Mouse (Mus musculus) thymus, postnatal 14 days (tissue): ENCODE results near the gene Msi2.

Experiments used
- DNase-seq: peaks from one replicate; pipeline ENCODE4 v3.0.0; 2021

Gene Msi2

GRCm38 (mm10) chr11:88394341-88395075 is 323.8 kb downstream of the Msi2 start:
- DNase-seq = no peak

GRCm38 (mm10) chr11:88392715-88393114 is 325.6 kb downstream of the Msi2 start:
- no peak for DNase-seq

- no peak for DNase-seq
These were observed 327.0 kb downstream of the Msi2 start for GRCm38 (mm10) chr11:88391181-88391814.

- no peak for DNase-seq
These were observed 328.8 kb downstream of the Msi2 start for GRCm38 (mm10) chr11:88389530-88389929.

GRCm38 (mm10) chr11:88386916-88387315 is 331.4 kb downstream of the Msi2 start:
- DNase-seq = no peak

GRCm38 (mm10) chr11:88382449-88382848 is 335.9 kb downstream of the Msi2 start:
- DNase-seq = no peak

- no peak for DNase-seq
These were observed 337.0 kb downstream of the Msi2 start for GRCm38 (mm10) chr11:88381145-88381909.

- no peak for DNase-seq
These were observed 338.7 kb downstream of the Msi2 start for GRCm38 (mm10) chr11:88379635-88380034.

- DNase-seq = no peak
These were observed 339.5 kb downstream of the Msi2 start for GRCm38 (mm10) chr11:88378686-88379339.

GRCm38 (mm10) chr11:88372589-88372988 is 345.7 kb downstream of the Msi2 start:
- DNase-seq = no peak

- no peak for DNase-seq
These were observed 348.4 kb downstream of the Msi2 start for GRCm38 (mm10) chr11:88369898-88370297.

- DNase-seq = no peak
These were observed 350.8 kb downstream of the Msi2 start for GRCm38 (mm10) chr11:88367501-88367900.

GRCm38 (mm10) chr11:88365914-88366540 is 352.3 kb downstream of the Msi2 start:
- no peak for DNase-seq

GRCm38 (mm10) chr11:88364231-88364630 is 354.1 kb downstream of the Msi2 start:
- no peak for DNase-seq

- DNase-seq = no peak
These were observed 354.8 kb downstream of the Msi2 start for GRCm38 (mm10) chr11:88363481-88363880.

- DNase-seq = no peak
These were observed 358.6 kb downstream of the Msi2 start for GRCm38 (mm10) chr11:88359736-88360135.

- no peak for DNase-seq
These were observed 361.0 kb downstream of the Msi2 start for GRCm38 (mm10) chr11:88357325-88357724.

- DNase-seq = no peak
These were observed 361.6 kb downstream of the Msi2 start for GRCm38 (mm10) chr11:88356598-88357290.

GRCm38 (mm10) chr11:88356016-88356415 is 362.3 kb downstream of the Msi2 start:
- DNase-seq = no peak

GRCm38 (mm10) chr11:88354771-88355170 is 363.5 kb downstream of the Msi2 start:
- no peak for DNase-seq

- DNase-seq = no peak
These were observed 366.4 kb downstream of the Msi2 start for GRCm38 (mm10) chr11:88351722-88352473.
